Mouse (Mus musculus): ENCODE measurements around the gene Tox2. TPM values are rescaled to one million over a fixed set of nuclear protein-coding genes. Genes with fewer than 3 reads are reported as not detected.

Gene Tox2
- total and polyA plus RNA-seq, 3 experiments, result 4.0 to 8.0 (median 7.4) TPM

DNA sequence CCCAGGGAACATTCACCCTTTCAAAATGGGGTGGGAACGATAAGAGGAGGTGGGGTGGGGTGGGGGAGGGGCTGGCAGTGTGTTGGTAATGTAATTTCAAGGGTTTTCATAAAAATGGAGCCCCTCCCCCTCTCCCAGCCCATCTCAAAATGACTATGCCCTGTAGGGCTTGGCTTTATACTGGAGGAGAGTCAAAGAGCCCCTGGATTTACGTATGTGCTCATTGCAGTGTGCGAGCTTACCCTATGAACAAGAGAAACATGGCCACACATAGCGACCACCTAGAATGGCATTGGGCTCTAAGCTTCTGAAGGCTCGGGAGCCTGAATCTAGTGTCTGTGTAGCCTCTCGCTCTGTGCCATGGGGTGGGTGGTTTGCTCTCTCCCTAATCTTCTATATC is 51.3 kb downstream of the Tox2 start:
- DNase-seq, result no peak

DNA sequence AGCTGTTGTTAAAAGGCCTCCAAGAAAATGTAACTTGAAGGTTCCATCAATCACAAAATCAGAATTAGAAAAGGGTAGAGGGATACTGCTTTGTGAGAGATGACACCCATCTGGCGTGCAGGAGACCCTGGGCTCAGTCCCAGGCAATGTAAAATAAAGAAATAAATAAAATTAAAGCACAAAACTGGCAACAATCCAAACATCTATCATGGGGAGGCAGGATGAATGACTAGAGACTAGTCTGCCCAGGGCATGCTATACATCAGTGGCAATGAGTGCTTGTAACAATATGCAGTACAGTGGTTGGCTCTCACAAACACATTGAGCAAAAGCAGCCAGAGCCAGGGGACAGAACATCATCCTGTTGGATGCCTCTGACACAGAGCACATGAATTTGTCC is 53.8 kb downstream of the Tox2 start:
- no peak for DNase-seq

DNA sequence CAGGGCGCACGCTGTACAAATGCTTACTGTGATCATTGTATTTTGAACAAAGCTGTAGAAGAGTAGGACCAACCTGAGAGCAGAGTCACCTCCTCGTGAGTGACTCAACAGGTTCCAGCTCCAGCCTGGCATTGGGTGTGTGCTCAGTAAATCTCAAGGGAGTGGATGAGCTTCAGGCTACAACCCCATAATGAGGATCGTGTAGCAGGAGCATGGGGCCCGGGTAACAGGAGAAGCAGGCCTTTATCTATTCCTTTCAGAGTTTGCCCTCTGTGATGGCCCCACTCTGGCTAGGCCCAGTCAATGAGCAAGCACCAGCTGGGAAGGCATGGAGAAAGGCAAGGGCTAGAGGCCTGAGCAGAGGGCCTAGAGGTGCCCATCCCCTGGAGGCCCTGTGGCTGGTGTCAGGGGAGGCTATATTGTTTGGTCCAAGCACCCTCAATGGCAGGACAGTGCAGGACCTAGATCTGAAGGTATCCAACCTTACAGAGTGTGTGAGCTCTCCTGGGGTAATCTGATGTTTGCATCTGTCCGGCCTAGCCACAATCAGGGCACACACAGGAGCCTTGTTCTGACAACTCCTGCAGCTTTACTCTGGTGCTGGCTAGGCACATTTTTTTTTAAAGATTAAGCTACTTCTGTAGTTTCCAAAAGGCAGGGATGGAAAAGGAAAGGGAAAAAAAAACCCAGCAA is 58.6 kb downstream of the Tox2 start:
- no peak for DNase-seq

DNA sequence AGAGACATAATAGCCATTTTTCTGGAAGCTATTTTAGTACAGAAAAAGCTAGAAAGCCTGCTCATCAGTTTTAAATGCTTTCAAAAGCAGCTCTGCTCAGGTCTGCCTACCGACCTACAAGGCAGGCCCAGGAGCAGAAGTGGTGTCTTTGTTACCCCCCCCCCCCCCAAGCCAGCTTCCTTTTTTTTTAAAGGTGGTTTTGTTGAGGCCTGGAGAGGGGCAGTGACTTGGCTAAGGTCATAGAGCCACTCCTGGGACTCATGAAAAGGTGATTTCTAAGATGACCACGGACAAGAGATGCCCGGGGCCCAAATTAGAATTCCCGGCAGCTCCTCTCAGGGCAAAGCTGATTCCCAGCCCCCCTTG is 59.1 kb downstream of the Tox2 start:
- no peak for DNase-seq

DNA sequence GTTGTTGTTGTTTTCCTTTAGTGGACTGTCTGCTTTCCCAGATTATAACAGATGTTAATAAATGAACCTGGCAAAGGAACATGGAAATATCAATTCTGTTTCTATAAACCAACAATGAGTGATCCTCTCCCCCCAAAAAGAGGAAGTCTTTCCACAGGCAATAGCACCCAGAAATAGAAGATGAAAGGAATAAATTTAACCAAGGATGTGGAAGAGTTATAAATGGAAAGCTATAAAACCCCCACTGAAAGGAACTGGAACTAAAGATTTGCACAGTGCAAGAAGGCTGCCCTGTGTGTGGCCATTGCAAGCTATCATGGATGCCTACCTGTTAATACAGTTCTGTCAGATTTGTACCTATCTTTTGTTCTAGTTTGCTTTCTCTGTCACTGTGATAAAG is 64.2 kb downstream of the Tox2 start:
- no peak for DNase-seq

DNA sequence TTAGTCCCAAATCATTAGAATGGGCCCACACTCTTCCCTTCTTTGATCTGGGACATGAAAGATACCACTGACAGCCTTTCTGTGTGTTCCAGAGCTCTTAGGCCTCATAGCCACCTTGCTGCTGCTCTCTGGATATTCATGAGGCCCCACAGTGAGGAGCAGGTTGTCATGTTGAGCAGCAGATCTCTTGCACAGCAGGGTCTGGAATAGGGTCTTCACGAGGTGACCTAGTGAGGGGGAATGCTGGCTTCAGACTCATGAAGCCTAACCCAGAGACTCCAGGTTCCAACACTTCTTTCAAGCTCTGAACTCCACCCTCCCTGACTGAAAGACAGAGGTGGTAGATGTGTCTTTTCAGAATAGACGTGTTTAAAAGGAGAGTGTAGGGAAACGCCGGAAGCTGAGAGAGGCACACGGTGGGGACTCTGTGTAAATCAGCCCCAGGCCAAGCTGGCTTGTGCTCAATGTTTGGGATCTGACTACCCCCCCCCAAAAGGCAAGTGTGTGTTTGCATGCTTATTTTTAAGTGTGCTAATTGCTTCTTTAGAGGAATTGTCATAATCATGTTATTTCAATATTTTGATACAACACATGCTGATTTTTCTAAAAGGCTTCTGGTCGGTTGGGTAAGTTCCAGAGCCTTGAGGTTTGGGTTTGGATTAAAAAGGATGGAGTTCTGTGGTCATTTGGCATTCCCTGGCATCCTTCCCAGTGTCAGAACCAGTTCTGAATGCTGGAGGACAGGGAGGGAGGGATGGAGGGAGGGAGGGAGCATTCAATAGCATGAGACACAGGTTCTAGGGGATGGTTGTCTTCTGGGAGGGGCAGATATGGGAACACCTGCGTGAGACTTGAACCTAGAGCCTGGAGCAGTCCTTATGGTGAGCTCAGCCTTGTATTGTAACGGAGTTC is 68.9 kb downstream of the Tox2 start:
- peak; percentile 15 for DNase-seq

DNA sequence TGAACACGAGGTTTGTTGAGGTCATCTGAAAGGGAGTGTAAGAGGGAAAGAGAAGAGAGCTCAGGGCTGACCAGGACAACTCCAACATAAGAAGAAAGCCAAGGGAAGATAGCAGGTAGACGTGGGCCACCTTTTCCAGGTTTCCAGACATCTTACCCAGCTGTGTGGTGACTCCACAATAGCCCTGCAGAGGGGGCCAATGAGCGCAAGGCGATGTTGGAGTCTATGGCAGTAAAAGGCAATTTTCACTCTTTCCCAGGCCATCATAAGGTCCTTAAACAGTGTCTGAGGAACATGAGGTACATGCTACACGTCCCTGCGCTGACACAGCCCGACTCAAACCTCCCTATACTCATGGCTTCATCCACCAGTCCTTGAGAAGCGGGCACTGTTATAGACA is 70.9 kb downstream of the Tox2 start:
- DNase-seq, result no peak

DNA sequence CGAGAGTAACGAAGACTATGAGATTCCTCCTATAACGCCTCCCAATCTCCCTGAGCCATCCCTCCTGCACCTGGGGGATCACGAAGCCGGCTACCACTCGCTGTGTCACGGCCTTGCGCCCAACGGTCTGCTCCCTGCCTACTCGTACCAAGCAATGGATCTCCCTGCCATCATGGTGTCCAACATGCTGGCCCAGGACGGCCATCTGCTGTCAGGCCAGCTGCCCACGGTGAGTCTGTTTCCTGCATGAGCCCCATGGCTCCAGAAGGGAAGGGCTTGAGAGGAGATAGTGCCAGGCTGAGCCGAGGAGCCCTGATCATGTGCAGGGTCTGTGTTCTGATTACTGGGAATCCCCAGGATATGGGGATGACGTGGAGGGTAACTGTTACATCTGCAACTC is 73.1 kb downstream of the Tox2 start:
- no peak for DNase-seq

DNA sequence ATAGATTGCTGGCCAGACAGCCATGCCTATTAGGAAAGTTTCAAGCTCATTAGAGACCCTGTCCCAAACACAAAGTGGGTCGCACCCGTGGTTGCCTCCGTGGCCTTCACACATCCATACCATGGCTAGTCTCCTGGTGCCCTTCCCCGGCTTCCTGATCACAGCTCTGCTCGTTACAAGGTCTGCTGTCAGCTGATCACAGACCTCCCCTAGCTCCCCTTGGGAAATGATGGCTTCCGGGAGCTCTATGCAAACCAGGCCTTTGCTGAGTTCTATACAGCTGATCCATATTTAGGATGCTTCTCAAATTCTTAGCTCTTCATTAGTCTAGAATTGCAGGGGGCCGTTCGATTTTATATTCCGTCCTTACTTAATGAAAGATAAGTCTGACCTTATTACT is 75.1 kb downstream of the Tox2 start:
- DNase-seq, result no peak

DNA sequence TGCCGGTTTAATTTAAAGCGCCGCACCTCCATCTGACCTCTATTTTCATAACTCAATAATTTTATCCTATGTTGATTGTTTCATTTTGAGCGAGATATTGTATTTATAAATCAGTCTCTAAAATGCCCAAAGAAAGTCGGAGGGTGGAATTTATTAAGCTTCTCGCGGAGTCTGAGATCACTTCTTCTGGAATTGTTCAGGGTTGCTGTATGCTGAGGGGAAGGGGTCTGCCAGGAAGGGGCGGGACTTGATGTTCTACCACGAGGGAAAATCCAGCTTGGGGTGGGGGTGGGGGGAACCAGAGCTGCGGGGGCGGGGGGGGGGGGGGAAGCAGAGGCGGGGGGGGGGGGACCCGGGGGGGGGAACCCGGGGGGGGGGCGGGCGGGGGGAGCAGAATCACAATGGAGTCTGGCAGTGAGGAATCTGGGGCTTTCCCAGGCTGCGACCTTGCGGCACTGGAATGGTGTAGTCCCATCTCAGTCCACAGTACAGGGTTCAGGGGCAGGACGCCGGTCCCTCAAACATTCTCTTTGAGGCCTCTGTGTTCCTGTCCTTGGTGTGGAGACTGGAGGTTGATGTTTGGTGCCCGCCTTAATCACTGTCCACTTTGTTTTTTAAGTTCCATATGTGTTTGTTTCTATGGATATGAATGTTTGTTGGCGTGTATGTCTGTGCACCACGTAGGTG is 77.9 kb downstream of the Tox2 start:
- peak; percentile 15 for DNase-seq

DNA sequence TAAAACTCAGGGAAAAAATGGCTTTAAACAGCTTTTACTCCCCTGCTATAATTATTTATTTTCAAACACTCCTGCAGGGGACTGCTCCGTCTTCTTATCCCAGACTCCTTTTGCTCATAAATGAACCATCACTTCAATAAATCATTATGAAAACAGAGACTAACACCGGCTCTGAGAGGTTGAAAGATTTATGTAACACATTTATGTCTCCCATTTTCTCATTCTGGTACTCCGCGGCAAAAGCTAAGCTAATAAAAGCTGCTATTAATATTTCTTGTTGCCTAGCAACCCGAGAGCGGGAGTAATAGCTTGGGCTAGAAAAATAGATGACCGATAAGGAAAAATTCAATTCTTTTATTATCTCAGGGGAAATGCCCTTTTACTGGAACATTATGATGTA is 81.9 kb downstream of the Tox2 start:
- no peak for DNase-seq

DNA sequence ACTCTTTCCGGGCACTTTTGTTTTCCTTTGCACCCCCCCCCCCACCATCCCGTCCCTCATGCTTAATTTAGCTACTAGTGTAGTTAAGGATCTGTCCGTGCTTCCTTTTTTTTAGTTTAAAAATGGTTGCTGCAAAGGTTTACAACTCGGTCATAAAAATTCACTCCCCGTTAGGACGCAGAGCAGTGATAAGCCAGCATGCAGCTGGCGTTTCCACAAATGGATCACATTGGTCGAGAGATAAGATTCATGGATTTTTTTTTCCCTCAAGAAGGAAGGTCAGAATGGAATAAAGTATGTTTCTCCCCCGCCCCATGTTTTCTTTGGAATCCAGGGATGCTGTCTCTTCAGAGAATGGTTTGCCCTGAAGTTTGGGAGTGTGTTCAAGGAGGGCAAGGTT is 82.4 kb downstream of the Tox2 start:
- DNase-seq, result no peak

DNA sequence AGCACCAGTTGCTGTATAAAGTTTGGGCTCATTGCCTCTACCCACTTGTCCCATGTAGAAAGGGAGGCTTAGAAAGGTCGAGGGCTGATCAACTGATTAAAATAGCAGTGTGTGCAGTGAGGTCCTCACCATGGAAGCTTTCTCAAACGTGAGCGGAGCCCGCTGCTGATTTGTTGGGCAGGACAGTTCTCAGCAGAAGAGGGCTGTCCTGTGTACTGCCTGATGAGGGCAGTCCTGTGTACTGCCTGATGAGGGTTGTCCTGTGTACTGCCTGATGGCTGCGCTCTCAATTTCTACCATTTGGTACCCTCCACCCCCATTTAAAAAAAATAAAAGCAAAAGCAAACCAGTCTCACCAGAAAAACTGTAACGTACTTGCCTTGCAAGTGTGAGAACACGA is 82.8 kb downstream of the Tox2 start:
- DNase-seq, result no peak

DNA sequence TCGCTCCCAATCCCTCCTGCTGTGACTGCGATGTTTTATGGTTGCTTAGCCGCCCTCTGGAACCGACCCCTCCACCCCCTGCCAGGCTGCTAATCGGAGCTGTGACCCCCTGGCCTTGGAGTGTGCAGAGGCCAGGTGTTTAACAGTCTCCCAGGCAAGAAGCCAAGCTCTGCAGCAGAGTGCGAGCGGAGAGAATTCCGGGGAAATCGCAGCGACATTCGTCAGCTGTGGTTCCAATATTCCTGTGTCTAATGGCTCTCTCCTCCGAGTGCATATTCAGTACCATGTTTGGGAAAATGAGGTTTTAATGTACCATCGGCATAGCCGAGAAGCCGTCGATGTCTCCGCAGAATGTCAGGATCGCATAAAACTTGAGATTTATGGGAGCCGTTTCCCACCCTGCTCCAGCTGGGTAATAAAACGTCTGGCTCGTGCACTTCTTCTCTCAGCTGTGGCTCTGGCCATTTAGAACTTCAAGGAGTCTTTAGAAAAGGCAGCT is 86.0 kb downstream of the Tox2 start:
- no peak for DNase-seq

DNA sequence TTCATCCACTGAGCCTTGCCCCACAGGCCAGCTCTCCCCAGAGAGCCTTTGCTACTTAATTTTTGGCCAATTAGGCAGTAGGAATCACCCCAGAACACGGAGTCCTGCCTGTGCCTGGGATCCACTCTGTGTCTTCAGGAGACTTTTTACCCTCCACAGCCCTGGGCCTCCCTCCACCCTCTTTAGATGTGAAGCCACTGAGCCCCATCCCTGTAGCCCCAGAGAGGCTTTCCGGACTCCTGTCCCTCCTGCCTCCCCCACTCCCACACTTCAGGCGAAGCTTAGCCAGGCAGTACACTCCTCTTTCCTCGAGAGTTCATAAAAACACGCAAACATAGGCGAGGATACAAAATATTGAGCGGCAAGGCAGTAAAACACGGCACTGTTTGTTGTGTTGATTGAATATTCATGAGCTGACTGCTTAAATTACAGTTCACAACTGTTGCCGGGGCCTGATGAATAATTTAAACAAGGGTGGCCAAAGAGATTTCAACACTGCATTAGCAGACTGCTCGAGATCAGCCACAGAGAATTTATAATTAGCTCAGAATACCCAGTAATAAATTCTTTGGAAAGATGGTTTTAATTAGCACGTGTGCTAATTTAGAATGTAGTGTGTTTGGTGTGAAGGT is 94.2 kb downstream of the Tox2 start:
- DNase-seq, result no peak

DNA sequence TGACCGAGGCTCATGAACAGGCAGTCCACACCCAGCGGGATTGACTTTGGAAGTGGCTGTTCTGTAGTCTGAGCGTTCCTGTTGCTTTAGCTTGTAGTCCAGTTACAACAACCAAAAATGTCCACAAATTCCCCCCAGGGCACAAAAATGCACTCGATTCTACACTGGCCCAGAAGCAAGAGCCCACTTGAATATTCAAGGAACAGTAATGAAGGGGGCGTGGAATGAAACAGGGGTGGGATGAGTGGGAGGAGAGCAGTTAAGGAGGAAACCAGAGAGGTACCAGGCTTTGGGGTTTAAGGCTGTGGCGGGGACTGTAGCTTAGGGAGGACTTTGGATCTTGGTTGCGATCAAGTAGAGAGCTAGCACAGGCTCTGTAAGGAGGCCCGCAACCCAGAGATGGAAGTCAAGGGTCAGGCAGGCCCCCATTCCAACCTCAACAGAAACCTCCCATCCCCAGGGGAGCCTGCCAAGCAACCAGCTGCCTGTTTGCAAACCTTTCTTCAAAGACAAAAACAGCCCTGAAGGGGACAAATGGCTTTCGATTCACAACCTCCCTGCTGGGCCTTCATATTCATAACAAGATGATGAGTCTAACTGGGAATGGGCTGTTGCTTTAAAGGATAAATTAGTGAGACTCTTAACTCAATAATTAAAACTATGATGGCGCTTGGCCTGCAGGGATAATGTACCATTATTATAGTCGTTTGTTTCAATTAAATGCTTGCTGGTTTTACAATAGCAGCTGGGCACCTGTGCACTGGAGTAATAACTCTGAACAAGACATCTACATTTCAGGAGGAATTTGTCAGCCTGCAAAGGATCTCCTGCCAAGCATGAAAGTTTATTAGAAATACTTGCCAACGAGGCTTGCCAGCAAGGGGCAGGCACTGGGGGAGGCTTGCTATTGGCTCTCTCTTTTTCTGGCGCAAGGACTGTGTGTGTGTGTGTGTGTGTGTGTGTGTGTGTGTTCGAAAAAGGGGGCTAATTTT is 97.4 kb downstream of the Tox2 start:
- no peak for DNase-seq

DNA sequence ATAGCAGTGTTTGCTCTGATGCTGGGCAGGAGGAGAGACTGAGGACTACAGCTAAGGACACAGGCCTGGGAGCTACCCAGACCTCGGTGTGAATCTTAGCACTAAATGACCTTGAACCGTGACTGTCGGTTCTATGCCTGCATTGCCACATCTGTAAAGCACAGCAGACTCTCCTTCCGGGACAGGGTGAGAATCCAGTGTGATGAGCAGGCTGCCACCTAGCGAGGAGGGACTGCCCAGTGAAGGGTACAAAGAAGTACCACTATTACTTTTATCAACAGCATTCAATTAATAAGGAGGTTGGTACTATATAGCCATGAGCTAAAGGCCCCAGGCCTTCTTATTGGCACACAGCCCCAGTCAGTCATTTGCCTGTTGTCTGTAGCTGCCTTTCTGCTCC is 98.7 kb downstream of the Tox2 start:
- DNase-seq, result no peak

DNA sequence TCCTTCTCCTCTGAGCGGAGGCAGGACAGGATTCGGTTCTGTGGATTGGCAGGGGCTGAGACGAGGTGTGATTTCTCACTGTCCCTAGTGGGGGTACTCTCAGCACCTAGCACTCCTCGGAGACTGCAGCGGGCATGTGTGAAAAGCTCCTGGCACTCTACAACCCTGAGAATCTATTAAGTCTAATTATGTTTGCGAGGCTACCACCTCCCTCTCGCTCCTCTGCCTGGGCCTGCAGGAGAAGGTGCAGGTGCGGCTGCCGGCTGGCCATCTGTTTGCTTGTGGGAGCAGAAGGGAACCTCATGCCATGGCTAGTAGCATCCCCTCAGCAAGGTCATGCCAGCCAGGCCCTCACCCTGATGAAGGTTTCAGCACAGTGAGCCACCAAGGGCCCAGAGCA is 100.1 kb downstream of the Tox2 start:
- DNase-seq, result no peak

DNA sequence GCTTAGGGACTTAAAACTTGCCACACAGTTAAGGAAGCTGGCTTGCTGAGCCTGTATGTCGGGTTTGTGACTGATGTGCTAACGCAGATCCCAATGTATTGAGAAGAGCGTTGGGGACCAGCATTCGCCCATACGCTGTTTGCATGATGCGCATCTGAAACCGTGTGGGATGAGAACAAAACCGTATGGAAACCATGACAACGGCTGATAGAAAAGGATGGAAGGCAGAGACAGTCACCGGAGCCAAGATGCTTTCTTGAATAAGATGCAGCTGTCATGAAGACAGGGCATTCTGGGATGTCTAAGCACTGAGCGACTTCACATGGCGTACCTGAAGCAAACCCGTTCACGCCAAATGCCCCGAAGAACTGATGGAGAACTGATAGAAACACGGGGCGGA is 106.5 kb downstream of the Tox2 start:
- no peak for DNase-seq

DNA sequence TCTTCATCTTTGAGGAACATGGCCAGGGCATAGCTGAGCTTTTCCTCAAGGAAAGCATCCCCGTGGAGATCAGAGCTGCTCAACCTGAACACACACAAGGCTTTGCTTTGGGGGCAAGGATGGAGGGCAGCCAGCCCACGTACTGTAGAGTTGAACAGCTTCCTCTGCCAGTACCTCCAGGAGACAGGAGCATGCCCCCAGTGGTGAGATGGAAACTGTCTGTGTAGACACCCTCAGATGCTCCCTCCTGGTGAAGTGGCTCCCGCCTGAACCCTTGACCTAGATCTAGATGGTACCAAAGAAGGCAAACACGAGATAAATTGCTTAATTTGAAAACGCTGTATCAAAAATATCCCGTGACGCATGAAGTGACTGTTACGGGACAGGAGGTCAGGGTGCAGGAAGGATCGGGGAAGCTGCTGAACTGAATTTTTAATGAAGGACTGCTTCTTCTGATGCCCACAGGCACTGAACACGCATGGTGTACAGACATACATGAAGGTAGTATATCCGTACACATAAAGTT is 107.3 kb downstream of the Tox2 start:
- no peak for DNase-seq

DNA sequence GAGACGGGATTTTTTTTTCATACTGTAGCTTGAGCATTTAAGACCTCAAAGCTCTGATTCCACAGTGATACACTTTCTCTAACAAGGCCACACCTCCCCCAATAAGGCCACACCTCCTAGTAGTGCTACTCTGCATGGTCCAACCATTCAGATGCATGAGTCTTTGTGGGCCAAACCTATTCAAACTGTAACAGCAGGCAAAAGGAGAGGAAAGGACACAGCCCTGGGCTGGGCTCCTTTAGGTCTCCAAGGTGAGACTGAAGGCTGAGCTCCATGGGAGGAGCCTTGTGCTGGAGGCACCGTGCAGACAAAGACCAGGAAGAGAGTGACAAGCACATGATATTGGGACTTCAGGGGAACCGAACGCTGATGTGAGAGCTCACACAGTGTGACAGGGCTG is 114.4 kb downstream of the Tox2 start:
- DNase-seq, result no peak
